Comparison of ENCODE assay signal across 13 mouse cellular contexts in genomic region chr7:57512955-57513354, GRCm38 (mm10). TPM values are rescaled to one million over a fixed set of nuclear protein-coding genes. Genes with fewer than 3 reads are reported as not detected.
DNase-seq lines count a peak whose midpoint lies in the region; ATAC-seq lines count a peak whose summit lies in the region.
"Had no signal": no experiment of that assay in that cellular context is flagged by ENCODE, and none has a peak within 500 bp of the region (broad histone marks: within the 10 kb centered on the region; RNA-seq: fewer than 3 reads in every experiment).

No protein-coding gene starts in this region.

- no peak overlapping the region for H3K27ac ChIP-seq in hindbrain, embryonic 14.5 days
- H3K27ac ChIP-seq in hindbrain, embryonic 16.5 days (ENCODE audit: low read depth, low read length): no peak overlapping the region

- peaks cover 38% of the 10 kb centered on the region for H3K27me3 ChIP-seq in hindbrain, embryonic 14.5 days (ENCODE audit: control insufficient read depth, insufficient read depth, low read length)
- peaks cover 2% of the 10 kb centered on the region; the same call in 1 of the 2 replicates for H3K27me3 ChIP-seq in hindbrain, embryonic 16.5 days (replicated peaks; ENCODE audit: control insufficient read depth, insufficient read depth, low read length)

- H3K9ac ChIP-seq in hindbrain, embryonic 14.5 days: no peak overlapping the region
- no peak overlapping the region for H3K9ac ChIP-seq in hindbrain, embryonic 16.5 days (ENCODE audit: low read depth, low read length)
- H3K9ac ChIP-seq: heart, embryonic 12.5 days; liver, postnatal 0 days had no signal

- no peaks in the 10 kb centered on the region for H3K9me3 ChIP-seq in hindbrain, embryonic 14.5 days (ENCODE audit: control insufficient read depth, low read length)
- H3K9me3 ChIP-seq in hindbrain, embryonic 16.5 days (ENCODE audit: control insufficient read depth, low read length): no peaks in the 10 kb centered on the region
- H3K9me3 ChIP-seq: heart, embryonic 12.5 days had no signal

- no peak overlapping the region for H3K4me2 ChIP-seq in hindbrain, embryonic 14.5 days (replicated peaks)
- H3K4me2 ChIP-seq in hindbrain, embryonic 16.5 days (ENCODE audit: low read length): no peak overlapping the region
- H3K4me2 ChIP-seq: heart, embryonic 12.5 days had no signal

- no peaks in the 10 kb centered on the region for H3K36me3 ChIP-seq in hindbrain, embryonic 14.5 days (replicated peaks; ENCODE audit: control insufficient read depth, insufficient read depth)
- H3K36me3 ChIP-seq in hindbrain, embryonic 16.5 days (ENCODE audit: control insufficient read depth, insufficient read depth, low read length): no peaks in the 10 kb centered on the region
- H3K36me3 ChIP-seq: G1E; heart, embryonic 12.5 days had no signal

- peak; percentile 81 for DNase-seq in hindbrain, embryonic 14.5 days (ENCODE audit: low spot score)
- DNase-seq in ovary, postnatal 14 days (ENCODE audit: low spot score): peak; percentile 1
- DNase-seq in ovary, adult 18-20 months (ENCODE audit: low spot score): no peak
- peak; percentile 11 for DNase-seq in embryo, embryonic 11 days
- no peak for DNase-seq in c-Kit-positive CD71-positive TER-119-positive erythroid progenitor cells, embryonic 14.5 days (ENCODE audit: low spot score)
- no peak for DNase-seq in urinary bladder, postnatal 25 days (ENCODE audit: low spot score)
- DNase-seq: liver, postnatal 0 days; thymus, postnatal 25 days had no signal

- H3K4me3 ChIP-seq in hindbrain, embryonic 14.5 days (replicated peaks; ENCODE audit: low read length): no peak overlapping the region
- no peak overlapping the region for H3K4me3 ChIP-seq in hindbrain, embryonic 16.5 days (ENCODE audit: low read length)
- H3K4me3 ChIP-seq: heart, embryonic 12.5 days had no signal

- 29% methylated on average over 3 of the region's 3 CpGs for WGBS in hindbrain, embryonic 14.5 days
- WGBS in hindbrain, embryonic 16.5 days: 23% methylated on average over 3 of the region's 3 CpGs

- no peaks in the 10 kb centered on the region for H3K4me1 ChIP-seq in hindbrain, embryonic 14.5 days (replicated peaks; ENCODE audit: control insufficient read depth, insufficient read depth, low read length)
- H3K4me1 ChIP-seq in hindbrain, embryonic 16.5 days (ENCODE audit: control insufficient read depth, insufficient read depth, low read depth, low read length): peaks cover 3% of the 10 kb centered on the region; the same call in 1 of the 2 replicates

- no peak for ATAC-seq in hindbrain, embryonic 14.5 days (ENCODE audit: low FRiP score)
- no peak for ATAC-seq in hindbrain, embryonic 16.5 days
- ATAC-seq: forebrain, embryonic 16.5 days; liver, postnatal 0 days had no signal

RNA-seq across cellular contexts. Expression of gene Gabra5, which starts 3.1 kb away (rescaled TPM):
- 50.9 and 70.0 TPM in 2 replicates for polyA plus RNA-seq in hindbrain, embryonic 14.5 days (2014; fragmentation: Nextera tagmentation; extraction: Ambion mirVana)
- polyA plus RNA-seq in hindbrain, embryonic 16.5 days (2015; fragmentation: Nextera tagmentation; extraction: Ambion mirVana): 62.5 and 78.3 TPM in 2 replicates
- polyA plus RNA-seq: G1E; liver, postnatal 0 days; small intestine, adult 2 months had no signal

Comparison
In these comparisons a context has a peak if more than half of its experiments do, and no peak if none do; other contexts are left out.
1. DNase-seq: peak in hindbrain, embryonic 14.5 days (single experiment), ovary, postnatal 14 days (single experiment) and embryo, embryonic 11 days (single experiment); none in ovary, adult 18-20 months (single experiment), c-Kit-positive CD71-positive TER-119-positive erythroid progenitor cells, embryonic 14.5 days (single experiment) and urinary bladder, postnatal 25 days (single experiment).